Mouse (Mus musculus) CH12.LX (cell line): ENCODE results near the gene Epas1. TPM values are rescaled to one million over a fixed set of nuclear protein-coding genes. Genes with fewer than 3 reads are reported as not detected.

Source experiments
- DNase-seq: peaks from one replicate; pipeline ENCODE4 v3.0.0-alpha.2; 2013; ENCODE audit errors: extremely low read depth
- H3K27ac ChIP-seq: 2 replicates; pipeline ENCODE4 v1.5.1; 2012; ENCODE audit warnings: low read depth, mild to moderate bottlenecking, control low read depth, moderate library complexity; ENCODE audit not compliant: insufficient read depth
- H3K27me3 ChIP-seq: replicated peaks from 2 replicates; pipeline ENCODE3; 2012; ENCODE audit warnings: inconsistent platforms
- H3K36me3 ChIP-seq, 2 experiments: replicated peaks in 1 of 2; 2 replicates each; pipeline versions ENCODE3 to v1.6.1; 2012; ENCODE audit warnings: inconsistent platforms in 1 of 2, low read length in 1 of 2, mild to moderate bottlenecking in 1 of 2, mixed read lengths in 1 of 2, moderate library complexity in 1 of 2; ENCODE audit not compliant: control insufficient read depth in 1 of 2, insufficient read depth in 1 of 2
- H3K4me1 ChIP-seq, 2 experiments: 2 replicates each; pipeline ENCODE4 v1.6.1; 2012; ENCODE audit warnings: inconsistent platforms in 1 of 2, moderate library complexity in 1 of 2; ENCODE audit not compliant: insufficient read depth in 2 of 2, control insufficient read depth in 1 of 2
- H3K4me2 ChIP-seq: 2 replicates; pipeline ENCODE4 v1.6.1; 2012; ENCODE audit warnings: low read depth, mild to moderate bottlenecking, control low read depth; ENCODE audit not compliant: poor library complexity, insufficient read depth, severe bottlenecking
- H3K4me3 ChIP-seq, 3 experiments: fragments of 150-350 bp in 1 of 3; sonication (generic) in 1 of 3; replicated peaks in 1 of 3; 2 replicates each; pipeline versions ENCODE3 to v1.5.1; 2011 to 2012; ENCODE audit warnings: low read depth in 2 of 3, low read length in 2 of 3, mild to moderate bottlenecking in 2 of 3, moderate library complexity in 2 of 3, control low read depth in 1 of 3, improper control_type of control experiment in 1 of 3, inconsistent platforms in 1 of 3, mixed read lengths in 1 of 3; ENCODE audit not compliant: poor library complexity in 1 of 3
- H3K79me2 ChIP-seq: replicated peaks from 2 replicates; pipeline ENCODE4 v1.6.1; 2012; ENCODE audit warnings: mild to moderate bottlenecking, moderate library complexity; ENCODE audit not compliant: control insufficient read depth, poor library complexity, insufficient read depth, severe bottlenecking; ENCODE audit errors: extremely low read depth
- H3K9ac ChIP-seq: 2 replicates; pipeline ENCODE4 v1.6.1; 2012; ENCODE audit warnings: low read depth, mild to moderate bottlenecking, control low read depth, moderate library complexity; ENCODE audit not compliant: insufficient read depth
- H3K9me3 ChIP-seq: replicated peaks from 2 replicates; pipeline ENCODE3; 2012; ENCODE audit warnings: low read length, inconsistent platforms, mixed read lengths
- BHLHE40 ChIP-seq: IDR thresholded peaks from 2 replicates; pipeline ENCODE4 v1.6.1; 2011; ENCODE audit warnings: mild to moderate bottlenecking, low read depth, low read length, improper control_type of control experiment
- CHD1 ChIP-seq: IDR thresholded peaks from 2 replicates; pipeline ENCODE4 v1.6.1; 2012; ENCODE audit warnings: low read depth, low read length, improper control_type of control experiment, inconsistent platforms
- EP300 ChIP-seq: IDR thresholded peaks from 2 replicates; pipeline ENCODE4 v1.6.1; 2011; ENCODE audit warnings: low read length, improper control_type of control experiment
- ETS1 ChIP-seq: conservative IDR thresholded peaks from 2 replicates; pipeline ENCODE4 v1.6.1; 2012; ENCODE audit warnings: low read depth, mild to moderate bottlenecking, inconsistent platforms, low read length, improper control_type of control experiment, moderate library complexity
- GABPA ChIP-seq: IDR thresholded peaks from 2 replicates; pipeline ENCODE4 v1.6.1; 2012; ENCODE audit warnings: low read depth, low read length, improper control_type of control experiment, inconsistent platforms; ENCODE audit not compliant: insufficient replicate concordance
- KAT2A ChIP-seq: IDR thresholded peaks from 2 replicates; pipeline ENCODE4 v1.6.1; 2012; ENCODE audit warnings: low read length, improper control_type of control experiment, inconsistent platforms; ENCODE audit not compliant: insufficient replicate concordance
- MAX ChIP-seq: IDR thresholded peaks from 2 replicates; pipeline ENCODE4 v1.6.1; 2011; ENCODE audit warnings: low read length, improper control_type of control experiment
- MXI1 ChIP-seq: IDR thresholded peaks from 2 replicates; pipeline ENCODE4 v1.6.1; 2011; ENCODE audit warnings: mild to moderate bottlenecking, low read depth, low read length, improper control_type of control experiment
- NELFE ChIP-seq: IDR thresholded peaks from 2 replicates; pipeline ENCODE4 v1.6.1; 2011; ENCODE audit warnings: low read depth, low read length, improper control_type of control experiment
- NRF1 ChIP-seq: IDR thresholded peaks from 2 replicates; pipeline ENCODE4 v1.6.1; 2014; ENCODE audit warnings: low read depth, mild to moderate bottlenecking, inconsistent platforms, low read length, improper control_type of control experiment, moderate library complexity
- PAX5 ChIP-seq: IDR thresholded peaks from 2 replicates; pipeline ENCODE4 v1.6.1; 2012; ENCODE audit warnings: low read length, inconsistent platforms, mixed read lengths
- POLR2A ChIP-seq: IDR thresholded peaks from 2 replicates; pipeline ENCODE4 v1.6.1; 2011; ENCODE audit warnings: low read depth, mild to moderate bottlenecking, improper control_type of control experiment, low read length
- TCF12 ChIP-seq: IDR thresholded peaks from 2 replicates; pipeline ENCODE4 v1.6.1; 2014; ENCODE audit warnings: low read depth, mild to moderate bottlenecking, inconsistent platforms, low read length, improper control_type of control experiment
- USF1 ChIP-seq: IDR thresholded peaks from 2 replicates; pipeline ENCODE4 v1.6.1; 2014; ENCODE audit warnings: low read depth, mild to moderate bottlenecking, inconsistent platforms, low read length, improper control_type of control experiment
- USF2 ChIP-seq: conservative IDR thresholded peaks from 2 replicates; pipeline ENCODE4 v1.6.1; 2011; ENCODE audit warnings: low read depth, low read length, improper control_type of control experiment
- ZKSCAN1 ChIP-seq: IDR thresholded peaks from 2 replicates; pipeline ENCODE4 v1.6.1; 2012; ENCODE audit warnings: low read depth, inconsistent platforms, low read length, improper control_type of control experiment, borderline replicate concordance
- ZMIZ1 ChIP-seq: IDR thresholded peaks from 2 replicates; pipeline ENCODE4 v1.6.1; 2012; ENCODE audit warnings: low read depth, mild to moderate bottlenecking, inconsistent platforms, low read length, improper control_type of control experiment
- dilution Hi-C: fragments of 300-500 bp; cut with MboI; formaldehyde crosslinking; loops from 2 replicates; pipeline ENCODE4 v1.14.3; 2020; ENCODE audit warnings: low sequenced_read_pairs; ENCODE audit not compliant: extremely low pct_unique_long_range_greater_than_20kb, extremely low pct_ligation_motif_present
- in situ Hi-C: fragments of 300-500 bp; cut with MboI; formaldehyde crosslinking; loops from 3 replicates; pipeline ENCODE4 v1.14.3; 2019; ENCODE audit warnings: low sequenced_read_pairs, low pct_ligation_motif_present, low pct_unique_long_range_greater_than_20kb, mixed read lengths
- polyA plus RNA-seq: library from polyadenylated mRNA; unstranded; fragments of >175 nt; gene quantifications from 2 replicates; pipeline ENCODE4 v1.2.1, GENCODE M21; 2012; ENCODE audit warnings: low read depth; ENCODE audit not compliant: insufficient read length
- total RNA-seq, 2 experiments: library from RNA; depleted of rRNA; stranded (reverse); fragments of 300-350 nt in 1 of 2; fragments of >200 nt in 1 of 2; gene quantifications; 2 replicates each; pipeline ENCODE4 v1.2.3; 2012 to 2014

Epas1 gene
- total and polyA plus RNA-seq, 3 experiments = 0.08 to 0.14 (median 0.11) TPM

- in situ Hi-C loops = no loop called here
These were observed 38.4 kb downstream of the Epas1 start for GRCm38 (mm10) chr17:86791925-86792324.

GRCm38 (mm10) chr17:86795773-86796172 lies 42.3 kb downstream of the Epas1 start:
- Histone ChIP-seq H3K9ac (no peak overlapping the region), H3K4me2 (no peak overlapping the region), H3K27me3 (no peaks in the 10 kb centered on the region), H3K4me3 (no peak overlapping the region), H3K79me2 (no peaks in the 10 kb centered on the region), H3K4me1 (0 out of 4 replicates have a peak, but pooled peaks cover 0 to 3% of the 10 kb centered on the region in 2 experiments), H3K36me3 (no peaks in the 10 kb centered on the region), H3K27ac (no peak overlapping the region), H3K9me3 (no peaks in the 10 kb centered on the region)
- dilution Hi-C loops = no loop called here
- TF ChIP-seq ZMIZ1 = no peak
- TF ChIP-seq USF2 = no peak
- TF ChIP-seq KAT2A = no peak
- TF ChIP-seq MAX = no peak
- no peak for TF ChIP-seq ETS1
- no peak for TF ChIP-seq GABPA
- TF ChIP-seq MXI1 = no peak
- TF ChIP-seq TCF12 = no peak
- no peak for TF ChIP-seq NRF1
- no peak for TF ChIP-seq NELFE
- TF ChIP-seq BHLHE40 = no peak
- no peak for DNase-seq
- in situ Hi-C loops = no loop called here

More at GRCm38 (mm10) chr17:86791925-86792324, 38.4 kb downstream of the Epas1 start:
- DNase-seq = no peak
- no peak overlapping the region for H3K4me3 ChIP-seq
- TF ChIP-seq POLR2A (no peak), ZMIZ1 (no peak), KAT2A (no peak), ZKSCAN1 (no peak), CHD1 (no peak), USF1 (no peak), PAX5 (no peak), EP300 (no peak)
- H3K27ac ChIP-seq = no peak overlapping the region
- H3K36me3 ChIP-seq = no peaks in the 10 kb centered on the region
- no peaks in the 10 kb centered on the region for H3K9me3 ChIP-seq
- dilution Hi-C loops = no loop called here
- no peak overlapping the region for H3K9ac ChIP-seq
- H3K27me3 ChIP-seq = no peaks in the 10 kb centered on the region
- H3K79me2 ChIP-seq = no peaks in the 10 kb centered on the region
- no peak overlapping the region for H3K4me2 ChIP-seq
- no peaks in the 10 kb centered on the region for H3K4me1 ChIP-seq
